In genomic region chr15:32422631-32423030, GRCm38 (mm10) we compare ENCODE assay signal across 10 mouse cellular contexts.
DNase-seq lines count a peak whose midpoint lies in the region.
"Had no signal": no experiment of that assay in that cellular context is flagged by ENCODE, and none has a peak within 500 bp of the region (broad histone marks: within the 10 kb centered on the region; RNA-seq: fewer than 3 reads in every experiment).

No protein-coding gene starts in this region.

- H3K4me1 ChIP-seq in limb, embryonic 10.5 days: peaks cover 11% of the 10 kb centered on the region

- peak; percentile 61 for DNase-seq in adrenal gland, adult 2 months
- DNase-seq in adrenal gland, adult 18-20 months (ENCODE audit: low spot score in 2 of 2): no peak
- peak; percentile 12 for DNase-seq in left cerebral cortex, postnatal 4 days
- no peak for DNase-seq in left cerebral cortex, postnatal 36 days (ENCODE audit: low spot score in 2 of 2)
- peak; percentile 23 for DNase-seq in cerebellum, adult 9-10 months
- DNase-seq in limb, embryonic 10.5 days (ENCODE audit: low spot score): peak; percentile 28
- no peak for DNase-seq in urinary bladder, adult 2 months (ENCODE audit: low spot score)
- DNase-seq in urinary bladder, adult 18-20 months (ENCODE audit: low spot score in 2 of 2): no peak
- DNase-seq: spleen, adult 18-20 months had no signal

- intact Hi-C loops in left cerebral cortex, postnatal 4 days (cut with DNase I): no loop called here
- intact Hi-C loops in left cerebral cortex, postnatal 36 days (cut with DNase I): no loop called here

- peaks cover 10% of the 10 kb centered on the region; the same call in 1 of the 2 replicates for H3K36me3 ChIP-seq in limb, embryonic 10.5 days

- no peak overlapping the region for H3K4me3 ChIP-seq in limb, embryonic 10.5 days

- no peaks in the 10 kb centered on the region for H3K9me3 ChIP-seq in limb, embryonic 10.5 days (replicated peaks)

- H3K27ac ChIP-seq in limb, embryonic 10.5 days: no peak overlapping the region
- H3K27ac ChIP-seq: liver, embryonic 14.5 days had no signal

- 85% methylated on average over 6 of the region's 6 CpGs for WGBS in limb, embryonic 10.5 days

- no peaks in the 10 kb centered on the region for H3K27me3 ChIP-seq in limb, embryonic 10.5 days (ENCODE audit: low read depth, poor library complexity, severe bottlenecking)

Comparison
In these comparisons a context has a peak if more than half of its experiments do, and no peak if none do; other contexts are left out.
1. DNase-seq: peak in adrenal gland, adult 2 months (single experiment), left cerebral cortex, postnatal 4 days (single experiment), cerebellum, adult 9-10 months (single experiment) and limb, embryonic 10.5 days (single experiment); none in adrenal gland, adult 18-20 months (0 of 2), left cerebral cortex, postnatal 36 days (0 of 2), urinary bladder, adult 2 months (single experiment) and urinary bladder, adult 18-20 months (0 of 2).